In the genomic region with DNA sequence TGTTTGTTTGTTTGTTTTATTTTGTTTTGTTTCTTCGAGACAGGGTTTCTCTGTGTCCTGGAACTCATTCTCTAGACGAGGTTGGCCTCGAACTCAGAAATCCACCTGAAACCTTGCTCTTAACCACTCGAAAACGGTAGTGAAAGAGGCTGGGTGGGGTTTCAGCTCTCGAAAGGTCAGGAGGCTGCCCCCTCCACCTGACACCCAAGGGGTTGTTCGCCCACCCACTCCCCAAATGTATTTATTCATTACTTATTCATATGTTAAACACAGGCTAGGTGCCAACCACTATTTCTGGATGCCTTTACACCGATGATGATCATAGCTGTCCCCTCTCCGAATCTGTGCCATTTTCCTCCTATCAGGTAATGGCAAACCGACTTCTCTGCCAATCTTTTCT, we compare ENCODE assay signal across 9 mouse cellular contexts. TPM values are rescaled to one million over a fixed set of nuclear protein-coding genes. Genes with fewer than 3 reads are reported as not detected.
A peak's percentile ranks its signal among the peaks of the same experiment; 100 is the strongest.
DNase-seq lines count a peak whose midpoint lies in the region; ATAC-seq and TF ChIP-seq lines count a peak whose summit lies in the region.
"Had no signal": no experiment of that assay in that cellular context is flagged by ENCODE, and none has a peak within 500 bp of the region (broad histone marks: within the 10 kb centered on the region; RNA-seq: fewer than 3 reads in every experiment).

No protein-coding gene starts in this region.

- H3K36me3 ChIP-seq in kidney, adult 2 months (ENCODE audit: control insufficient read depth, insufficient read depth, low read length), result no peaks in the 10 kb centered on the region
- H3K36me3 ChIP-seq in hindbrain, embryonic 12.5 days, result peaks cover 20% of the 10 kb centered on the region
- peaks cover 20% of the 10 kb centered on the region for H3K36me3 ChIP-seq in midbrain, embryonic 12.5 days

- no peak for DNase-seq in kidney, adult 2 months
- DNase-seq in kidney, postnatal 10 days, result no peak
- DNase-seq in Muller cell, postnatal 12 days (ENCODE audit: inconsistent ontology term), result no peak
- DNase-seq in kidney, postnatal 14 days, result no peak

- H3K27ac ChIP-seq in kidney, adult 2 months (ENCODE audit: insufficient read depth, low read depth, low read length), result no peak overlapping the region
- H3K27ac ChIP-seq in brown adipose tissue, adult 24 weeks (replicated peaks; ENCODE audit: low read depth, low read length), result no peak overlapping the region
- H3K27ac ChIP-seq in hindbrain, embryonic 12.5 days, result peak overlapping the region; percentile 46; the same call in 1 of the 2 replicates
- H3K27ac ChIP-seq in midbrain, embryonic 12.5 days (replicated peaks), result no peak overlapping the region

- WGBS in kidney, adult 2 months, result 56% methylated on average over 10 of the region's 10 CpGs
- WGBS in hindbrain, embryonic 12.5 days, result 56% methylated on average over 10 of the region's 10 CpGs
- WGBS in midbrain, embryonic 12.5 days, result 58% methylated on average over 10 of the region's 10 CpGs

- no peaks in the 10 kb centered on the region for H3K9me3 ChIP-seq in hindbrain, embryonic 12.5 days (replicated peaks)
- H3K9me3 ChIP-seq in midbrain, embryonic 12.5 days, result no peaks in the 10 kb centered on the region

- peak overlapping the region; percentile 62 for H3K4me2 ChIP-seq in hindbrain, embryonic 12.5 days (replicated peaks)
- peak overlapping the region; percentile 66 for H3K4me2 ChIP-seq in midbrain, embryonic 12.5 days (replicated peaks)

- H3K4me3 ChIP-seq in kidney, adult 2 months (ENCODE audit: insufficient read depth, low read depth, low read length), result peak overlapping the region; percentile 73
- H3K4me3 ChIP-seq in brown adipose tissue, adult 24 weeks (ENCODE audit: insufficient read depth, low read depth, low read length), result peak overlapping the region; percentile 93
- H3K4me3 ChIP-seq in hindbrain, embryonic 12.5 days, result peak overlapping the region; percentile 45
- peak overlapping the region; percentile 55 for H3K4me3 ChIP-seq in midbrain, embryonic 12.5 days

- H3K9ac ChIP-seq in hindbrain, embryonic 12.5 days, result peak overlapping the region; percentile 63; the same call in 1 of the 2 replicates
- 0 out of 2 replicates have a peak overlapping the region, but pooled peaks have one; percentile 55 for H3K9ac ChIP-seq in midbrain, embryonic 12.5 days (replicated peaks)

- TF ChIP-seq POLR2A in kidney, adult 2 months (IDR thresholded peaks at IDR 0.05; ENCODE audit: low read depth, low read length), result no peak

- peaks cover 13% of the 10 kb centered on the region; the same call in 1 of the 2 replicates for H3K4me1 ChIP-seq in kidney, adult 2 months (ENCODE audit: control insufficient read depth, insufficient read depth, low read length)
- H3K4me1 ChIP-seq in brown adipose tissue, adult 24 weeks (ENCODE audit: control insufficient read depth, insufficient read depth, insufficient read length, low read length), result peaks cover 5% of the 10 kb centered on the region
- H3K4me1 ChIP-seq in hindbrain, embryonic 12.5 days, result peaks cover 30% of the 10 kb centered on the region
- peaks cover 22% of the 10 kb centered on the region for H3K4me1 ChIP-seq in midbrain, embryonic 12.5 days

- TF ChIP-seq CTCF in kidney, adult 2 months (conservative IDR thresholded peaks at IDR 0.05; ENCODE audit: insufficient read depth, insufficient read length, low read depth, low read length), result no peak

- ATAC-seq in hindbrain, embryonic 12.5 days (ENCODE audit: low FRiP score), result no peak
- ATAC-seq in midbrain, embryonic 12.5 days (ENCODE audit: low FRiP score, low read depth), result no peak
- no peak for ATAC-seq in erythroid progenitor cell, adult 5-6 weeks (replicated peaks; ENCODE audit: low FRiP score, poor library complexity, severe bottlenecking)

- no peaks in the 10 kb centered on the region for H3K27me3 ChIP-seq in kidney, adult 2 months (replicated peaks; ENCODE audit: control insufficient read depth, insufficient read depth, low read length)
- peaks cover 23% of the 10 kb centered on the region for H3K27me3 ChIP-seq in hindbrain, embryonic 12.5 days
- peaks cover 30% of the 10 kb centered on the region for H3K27me3 ChIP-seq in midbrain, embryonic 12.5 days
- H3K27me3 ChIP-seq: Patski had no signal

RNA-seq across cellular contexts. Expression of a gene that starts 0.4 kb away (rescaled TPM):
- polyA plus RNA-seq in kidney, adult 2 months (2012; rRNA removed), result 316 and 376 TPM in 2 replicates
- polyA plus RNA-seq in brown adipose tissue, adult 24 weeks (2012; ENCODE audit: insufficient read depth, insufficient read length, missing spikeins), result 420 and 432 TPM in 2 replicates
- 250 and 259 TPM in 2 replicates for polyA plus RNA-seq in hindbrain, embryonic 12.5 days (2016; fragmentation: Nextera tagmentation; extraction: Ambion mirVana)
- polyA plus RNA-seq in midbrain, embryonic 12.5 days (2016; fragmentation: Nextera tagmentation; extraction: Ambion mirVana), result 248 and 261 TPM in 2 replicates
- 137 and 202 TPM in 2 replicates for total RNA-seq in erythroid progenitor cell, adult 5-6 weeks (2015; ENCODE audit: low replicate concordance)
- 52.8 and 71.0 TPM in 2 replicates for total RNA-seq in erythroid progenitor cell, adult 5-6 weeks (2017; ENCODE audit: low replicate concordance)

RNA-seq across cellular contexts. Expression of a gene that starts 0.4 kb away (rescaled TPM):
- polyA plus RNA-seq in kidney, adult 2 months (2012; rRNA removed), result 0.45 and 0.52 TPM in 2 replicates
- polyA plus RNA-seq in brown adipose tissue, adult 24 weeks (2012; ENCODE audit: insufficient read depth, insufficient read length, missing spikeins), result 0.52 and 1.5 TPM in 2 replicates
- 5.3 and 6.2 TPM in 2 replicates for polyA plus RNA-seq in hindbrain, embryonic 12.5 days (2016; fragmentation: Nextera tagmentation; extraction: Ambion mirVana)
- polyA plus RNA-seq in midbrain, embryonic 12.5 days (2016; fragmentation: Nextera tagmentation; extraction: Ambion mirVana), result 3.3 and 4.1 TPM in 2 replicates
- 88.4 and 89.0 TPM in 2 replicates for total RNA-seq in erythroid progenitor cell, adult 5-6 weeks (2015; ENCODE audit: low replicate concordance)
- total RNA-seq in erythroid progenitor cell, adult 5-6 weeks (2017; ENCODE audit: low replicate concordance), result 85.0 and 97.9 TPM in 2 replicates

RNA-seq across cellular contexts. Expression of a gene that starts 0.4 kb away (rescaled TPM):
- 200 and 242 TPM in 2 replicates for polyA plus RNA-seq in kidney, adult 2 months (2012; rRNA removed)
- polyA plus RNA-seq in brown adipose tissue, adult 24 weeks (2012; ENCODE audit: insufficient read depth, insufficient read length, missing spikeins), result 13.1 and 13.8 TPM in 2 replicates
- 26.7 and 29.7 TPM in 2 replicates for polyA plus RNA-seq in hindbrain, embryonic 12.5 days (2016; fragmentation: Nextera tagmentation; extraction: Ambion mirVana)
- 24.0 and 24.9 TPM in 2 replicates for polyA plus RNA-seq in midbrain, embryonic 12.5 days (2016; fragmentation: Nextera tagmentation; extraction: Ambion mirVana)
- total RNA-seq in erythroid progenitor cell, adult 5-6 weeks (2015; ENCODE audit: low replicate concordance), result 119 and 154 TPM in 2 replicates
- 62.6 and 69.7 TPM in 2 replicates for total RNA-seq in erythroid progenitor cell, adult 5-6 weeks (2017; ENCODE audit: low replicate concordance)

RNA-seq across cellular contexts. Expression of a gene that starts 15.0 kb away (rescaled TPM):
- 632 and 646 TPM in 2 replicates for polyA plus RNA-seq in kidney, adult 2 months (2012; rRNA removed)
- 2,100 and 2,481 TPM in 2 replicates for polyA plus RNA-seq in brown adipose tissue, adult 24 weeks (2012; ENCODE audit: insufficient read depth, insufficient read length, missing spikeins)
- 266 and 295 TPM in 2 replicates for polyA plus RNA-seq in hindbrain, embryonic 12.5 days (2016; fragmentation: Nextera tagmentation; extraction: Ambion mirVana)
- 277 and 315 TPM in 2 replicates for polyA plus RNA-seq in midbrain, embryonic 12.5 days (2016; fragmentation: Nextera tagmentation; extraction: Ambion mirVana)
- 91.4 and 203 TPM in 2 replicates for total RNA-seq in erythroid progenitor cell, adult 5-6 weeks (2015; ENCODE audit: low replicate concordance)
- 31.5 and 64.6 TPM in 2 replicates for total RNA-seq in erythroid progenitor cell, adult 5-6 weeks (2017; ENCODE audit: low replicate concordance)

RNA-seq across cellular contexts. Expression of a gene that starts 40.4 kb away (rescaled TPM):
- polyA plus RNA-seq in kidney, adult 2 months (2012; rRNA removed), result 0.08 TPM in 1 of 2 replicates, not detected in the other
- not detected in 2 replicates for polyA plus RNA-seq in brown adipose tissue, adult 24 weeks (2012; ENCODE audit: insufficient read depth, insufficient read length, missing spikeins)
- polyA plus RNA-seq in hindbrain, embryonic 12.5 days (2016; fragmentation: Nextera tagmentation; extraction: Ambion mirVana), result not detected in 2 replicates
- polyA plus RNA-seq in midbrain, embryonic 12.5 days (2016; fragmentation: Nextera tagmentation; extraction: Ambion mirVana), result 0.13 TPM in 1 of 2 replicates, not detected in the other
- total RNA-seq in erythroid progenitor cell, adult 5-6 weeks (2015; ENCODE audit: low replicate concordance), result not detected in 2 replicates
- not detected in 2 replicates for total RNA-seq in erythroid progenitor cell, adult 5-6 weeks (2017; ENCODE audit: low replicate concordance)
- polyA plus RNA-seq: Patski had no signal
